Mouse (Mus musculus) ES-E14 (cell line): ENCODE measurements around the gene Hmgcl.

Source experiments
- CHD2 ChIP-seq: IDR thresholded peaks from 2 replicates; pipeline ENCODE4 v1.6.1; 2014; ENCODE audit warnings: mild to moderate bottlenecking, low read depth, low read length, inconsistent platforms
- HCFC1 ChIP-seq: IDR thresholded peaks from 2 replicates; pipeline ENCODE4 v1.6.1; 2012; ENCODE audit warnings: low read length, inconsistent platforms, borderline replicate concordance; ENCODE audit not compliant: insufficient read depth
- MAFK ChIP-seq: IDR thresholded peaks from 2 replicates; pipeline ENCODE4 v1.6.1; 2014; ENCODE audit warnings: mild to moderate bottlenecking, low read depth, low read length, inconsistent platforms; ENCODE audit not compliant: insufficient read depth
- ZC3H11A ChIP-seq: IDR thresholded peaks from 2 replicates; pipeline ENCODE4 v1.6.1; 2012; ENCODE audit warnings: low read depth, mild to moderate bottlenecking, inconsistent platforms, low read length, borderline replicate concordance
- ZNF384 ChIP-seq: IDR thresholded peaks from 2 replicates; pipeline ENCODE4 v1.6.1; 2012; ENCODE audit warnings: low read depth, low read length, inconsistent platforms

GRCm38 (mm10) chr4:136008782-136009447 is 62.7 kb downstream of the Hmgcl start:
- TF ChIP-seq CHD2 (no peak), ZC3H11A (no peak), ZNF384 (no peak), MAFK (no peak), HCFC1 (no peak)
